Mouse (Mus musculus): ENCODE data around the gene Trappc3l. TPM values are rescaled to one million over a fixed set of nuclear protein-coding genes. Genes with fewer than 3 reads are reported as not detected.
A peak's percentile ranks its signal among the peaks of the same experiment; 100 is the strongest.

Gene Trappc3l
- total and polyA plus RNA-seq, 3 experiments = not detected

DNA sequence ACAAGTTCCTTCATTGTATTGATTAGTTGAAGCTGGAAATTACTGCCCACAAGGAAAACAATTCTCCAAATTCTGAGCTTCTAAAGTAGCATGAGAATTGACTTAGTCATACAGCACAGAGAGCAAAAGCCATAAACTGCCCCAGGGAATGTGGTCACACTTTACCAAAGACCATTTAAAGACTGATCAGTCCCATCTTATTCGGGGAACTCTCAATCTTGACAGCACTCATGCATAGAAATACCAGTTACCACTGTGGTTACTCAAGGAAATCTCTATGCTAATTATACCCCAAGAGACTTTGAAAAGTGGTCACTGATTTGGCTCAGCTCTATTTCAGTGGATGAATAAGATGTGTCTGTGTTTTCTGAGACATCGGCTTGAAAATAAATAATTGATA, 57.8 kb downstream of the Trappc3l start:
- Histone ChIP-seq H3K9me3 (replicated peaks; ENCODE audit: low read length) (no peaks in the 10 kb centered on the region), H3K4me1 (ENCODE audit: control insufficient read depth in 1 of 2, insufficient read depth in 2 of 2) (peaks cover 4 to 31% of the 10 kb centered on the region in 2 experiments; a peak in 3 of 4 replicates), H3K9ac (ENCODE audit: insufficient read depth, low read depth) (no peak overlapping the region), H3K27ac (ENCODE audit: insufficient read depth, low read depth) (no peak overlapping the region), H3K4me3 (replicated peaks in 1 of 3; ENCODE audit: low read depth in 2 of 3, low read length in 2 of 3, poor library complexity in 1 of 3) (no peak overlapping the region), H3K79me2 (replicated peaks; ENCODE audit: control insufficient read depth, extremely low read depth, insufficient read depth, poor library complexity, severe bottlenecking) (no peaks in the 10 kb centered on the region), H3K36me3 (replicated peaks in 1 of 2; ENCODE audit: control insufficient read depth in 1 of 2, insufficient read depth in 1 of 2, low read length in 1 of 2) (no peaks in the 10 kb centered on the region), H3K4me2 (ENCODE audit: insufficient read depth, low read depth, poor library complexity, severe bottlenecking) (peak overlapping the region; percentile 97; the same call in 1 of the 2 replicates), H3K27me3 (replicated peaks) (peaks cover 17% of the 10 kb centered on the region)
- TF ChIP-seq ETS1 (conservative IDR thresholded peaks at IDR 0.05; ENCODE audit: low read depth, low read length) = peak; percentile 54
- peak; percentile 59; the same call in 1 of the 2 replicates for TF ChIP-seq MAFK (IDR thresholded peaks at IDR 0.05; ENCODE audit: insufficient replicate concordance, low read length)
- TF ChIP-seq POLR2AphosphoS2 (IDR thresholded peaks at IDR 0.05; ENCODE audit: low read depth, low read length) = no peak
- TF ChIP-seq IRF4 (IDR thresholded peaks at IDR 0.05; ENCODE audit: low read depth, low read length) = 0 out of 2 replicates have a peak, but pooled peaks have one; percentile 35
- no peak for TF ChIP-seq USF1 (IDR thresholded peaks at IDR 0.05; ENCODE audit: low read depth, low read length)
- peak; percentile 41; the same call in 1 of the 2 replicates for TF ChIP-seq MEF2A (IDR thresholded peaks at IDR 0.05; ENCODE audit: borderline replicate concordance, low read depth, low read length)
- no peak for TF ChIP-seq ZNF384 (IDR thresholded peaks at IDR 0.05; ENCODE audit: low read depth, low read length)
- TF ChIP-seq TCF12 (IDR thresholded peaks at IDR 0.05; ENCODE audit: low read depth, low read length) = no peak
- no peak for TF ChIP-seq PAX5 (IDR thresholded peaks at IDR 0.05; ENCODE audit: low read length)
- TF ChIP-seq EP300 (IDR thresholded peaks at IDR 0.05; ENCODE audit: low read length) = peak; percentile 48
- TF ChIP-seq GABPA (IDR thresholded peaks at IDR 0.05; ENCODE audit: insufficient replicate concordance, low read depth, low read length) = no peak
- no peak for TF ChIP-seq CHD1 (IDR thresholded peaks at IDR 0.05; ENCODE audit: low read depth, low read length)
- TF ChIP-seq ZC3H11A (IDR thresholded peaks at IDR 0.05; ENCODE audit: low read depth, low read length) = no peak
- TF ChIP-seq MYC (IDR thresholded peaks at IDR 0.05; ENCODE audit: low read depth, low read length) = no peak
- TF ChIP-seq BHLHE40 (IDR thresholded peaks at IDR 0.05; ENCODE audit: low read depth, low read length) = peak; percentile 65
- TF ChIP-seq NRF1 (IDR thresholded peaks at IDR 0.05; ENCODE audit: low read depth, low read length) = no peak
- TF ChIP-seq NELFE (IDR thresholded peaks at IDR 0.05; ENCODE audit: low read depth, low read length) = no peak
- dilution Hi-C loops (cut with MboI; ENCODE audit: extremely low pct_ligation_motif_present, extremely low pct_unique_long_range_greater_than_20kb, low sequenced_read_pairs) (no loop called here), in situ Hi-C loops (cut with MboI; ENCODE audit: low pct_ligation_motif_present, low pct_unique_long_range_greater_than_20kb, low sequenced_read_pairs) (no loop called here)
- DNase-seq (ENCODE audit: extremely low read depth) = peak; percentile 67

DNA sequence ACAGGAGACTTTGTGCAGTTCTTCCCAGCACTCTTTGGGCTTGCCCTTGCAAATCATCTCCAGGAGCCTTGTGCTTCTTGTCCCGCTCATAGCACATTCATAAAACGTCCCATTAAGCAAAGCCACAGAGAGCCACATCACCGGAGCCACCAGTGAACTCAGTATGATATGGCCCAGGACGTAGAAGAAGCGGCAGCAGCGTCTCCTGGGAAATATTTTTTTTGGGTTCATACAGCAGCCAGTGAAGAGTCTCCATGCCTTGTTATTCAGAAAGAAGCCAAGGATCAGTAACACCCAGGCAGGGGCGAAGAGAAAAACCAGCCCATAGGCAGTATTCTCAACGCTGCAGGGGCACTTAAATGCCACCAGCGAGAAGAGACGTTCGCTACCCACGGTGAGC, 58.6 kb downstream of the Trappc3l start:
- peaks cover 4 to 31% of the 10 kb centered on the region in 2 experiments; a peak in 3 of 4 replicates for H3K4me1 ChIP-seq (ENCODE audit: control insufficient read depth in 1 of 2, insufficient read depth in 2 of 2)
- no peak overlapping the region for H3K9ac ChIP-seq (ENCODE audit: insufficient read depth, low read depth)
- dilution Hi-C loops (cut with MboI; ENCODE audit: extremely low pct_ligation_motif_present, extremely low pct_unique_long_range_greater_than_20kb, low sequenced_read_pairs) = no loop called here
- H3K4me2 ChIP-seq (ENCODE audit: insufficient read depth, low read depth, poor library complexity, severe bottlenecking) = peak overlapping the region; percentile 97
- no peaks in the 10 kb centered on the region for H3K79me2 ChIP-seq (replicated peaks; ENCODE audit: control insufficient read depth, extremely low read depth, insufficient read depth, poor library complexity, severe bottlenecking)
- H3K27ac ChIP-seq (ENCODE audit: insufficient read depth, low read depth) = no peak overlapping the region
- in situ Hi-C loops (cut with MboI; ENCODE audit: low pct_ligation_motif_present, low pct_unique_long_range_greater_than_20kb, low sequenced_read_pairs) = no loop called here
- peak overlapping the region in 2 of 3 experiments; percentile 9 to 38 for H3K4me3 ChIP-seq (replicated peaks in 1 of 3; ENCODE audit: low read depth in 2 of 3, low read length in 2 of 3, poor library complexity in 1 of 3)
- no peak for DNase-seq (ENCODE audit: extremely low read depth)
- no peaks in the 10 kb centered on the region for H3K9me3 ChIP-seq (replicated peaks; ENCODE audit: low read length)
- H3K27me3 ChIP-seq (replicated peaks) = peaks cover 17% of the 10 kb centered on the region
- TF ChIP-seq ZNF384 (IDR thresholded peaks at IDR 0.05; ENCODE audit: low read depth, low read length) (peak; percentile 72), EP300 (IDR thresholded peaks at IDR 0.05; ENCODE audit: low read length) (no peak)
- H3K36me3 ChIP-seq (replicated peaks in 1 of 2; ENCODE audit: control insufficient read depth in 1 of 2, insufficient read depth in 1 of 2, low read length in 1 of 2) = no peaks in the 10 kb centered on the region

All from CH12.LX (cell line).